Mouse (Mus musculus) embryonic facial prominence, embryonic 13.5 days (tissue): ENCODE data around the gene Ccr1. TPM values are rescaled to one million over a fixed set of nuclear protein-coding genes. Genes with fewer than 3 reads are reported as not detected.

Experiments used
- ATAC-seq: fragments of 200-750 bp; cut with Nextera tagmentation; 2 replicates; pipeline ENCODE4 v1.8.0; 2017; ENCODE audit warnings: low read depth; ENCODE audit not compliant: insufficient number of reproducible peaks, insufficient read depth, low FRiP score, low TSS enrichment
- H3K27ac ChIP-seq: fragments of 300-500 bp; sonication (generic); 2 replicates; pipeline ENCODE4 v1.5.1; 2015; ENCODE audit warnings: moderate library complexity, mild to moderate bottlenecking, inconsistent platforms
- H3K27me3 ChIP-seq: fragments of 300-500 bp; sonication (generic); 2 replicates; pipeline ENCODE4 v1.6.1; 2015; ENCODE audit warnings: mild to moderate bottlenecking, inconsistent platforms
- H3K36me3 ChIP-seq: fragments of 300-500 bp; sonication (generic); 2 replicates; pipeline ENCODE4 v1.6.1; 2015; ENCODE audit warnings: mild to moderate bottlenecking, inconsistent platforms
- H3K4me1 ChIP-seq: fragments of 300-500 bp; sonication (generic); 2 replicates; pipeline ENCODE4 v1.6.1; 2015; ENCODE audit warnings: inconsistent platforms
- H3K4me2 ChIP-seq: fragments of 300-500 bp; sonication (generic); 2 replicates; pipeline ENCODE4 v1.6.1; 2015; ENCODE audit warnings: moderate library complexity, mild to moderate bottlenecking, inconsistent platforms
- H3K4me3 ChIP-seq: fragments of 300-500 bp; sonication (generic); 2 replicates; pipeline ENCODE4 v1.5.1; 2015; ENCODE audit warnings: mild to moderate bottlenecking, inconsistent platforms
- H3K9ac ChIP-seq: fragments of 300-500 bp; sonication (generic); 2 replicates; pipeline ENCODE4 v1.6.1; 2015; ENCODE audit warnings: mild to moderate bottlenecking, inconsistent platforms
- H3K9me3 ChIP-seq: fragments of 300-500 bp; sonication (generic); 2 replicates; pipeline ENCODE4 v1.6.1; 2016; ENCODE audit warnings: inconsistent platforms
- WGBS: fragments of 180-500 bp; shearing (Covaris S2); methylation state at CpG from one replicate; pipeline ENCODE4 v1.1.7; 2015; ENCODE audit warnings: mixed read lengths; 5-methylcytosine and 5-hydroxymethylcytosine counted together
- polyA plus RNA-seq: library from polyadenylated mRNA; unstranded; fragments of >200 nt; fragmentation: Nextera tagmentation; extraction: Ambion mirVana; gene quantifications from 2 replicates; pipeline ENCODE4 v1.2.1, GENCODE M21; 2015

Ccr1 gene
- polyA plus RNA-seq = 1.9 and 2.2 TPM in 2 replicates

DNA sequence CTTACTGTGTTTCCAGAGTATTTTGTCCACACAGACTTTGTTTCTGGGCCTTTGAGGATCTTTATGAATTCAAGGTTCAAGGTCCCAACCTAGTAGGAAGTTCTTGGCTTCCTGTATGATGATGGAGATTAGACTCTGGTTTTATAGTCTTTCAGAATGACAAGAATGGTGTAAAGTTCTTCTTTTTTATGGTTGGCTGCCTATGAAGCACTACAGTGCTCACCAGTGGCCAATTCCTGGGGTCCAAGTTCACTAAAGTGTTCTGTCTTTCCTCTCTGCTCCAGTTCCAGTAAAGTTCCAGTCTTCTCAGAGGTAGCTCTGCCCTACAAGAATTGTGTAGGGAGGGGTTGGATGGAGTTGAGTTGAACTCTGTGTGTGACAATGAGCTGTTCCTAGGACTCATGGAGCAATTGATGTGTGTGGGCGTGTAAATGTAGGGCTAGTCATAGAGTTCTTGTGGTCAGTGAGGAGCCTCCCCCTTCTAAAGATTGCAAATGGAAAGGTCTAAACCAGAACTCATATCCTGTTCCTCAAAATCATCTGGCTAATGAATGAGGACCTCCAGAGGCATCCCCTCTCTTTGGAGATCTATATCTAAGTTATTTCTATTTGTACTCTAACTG lies at the start of gene Ccr1:
Ccr1 (minus strand) TSS at position 403 of the 623 bp plus-strand sequence.
- WGBS = 87% methylated on average over 1 of the region's 1 CpGs
- H3K9me3 ChIP-seq = no peaks in the 10 kb centered on the region
- H3K27ac ChIP-seq = no peak within 1 kb of the TSS
- H3K4me2 ChIP-seq = no peak within 1 kb of the TSS
- no peaks in the 10 kb centered on the region for H3K4me1 ChIP-seq
- H3K4me3 ChIP-seq = no peak within 1 kb of the TSS
- ATAC-seq = no peak
- no peaks in the 10 kb centered on the region for H3K27me3 ChIP-seq
- no peaks in the 10 kb centered on the region for H3K36me3 ChIP-seq
- no peak within 1 kb of the TSS for H3K9ac ChIP-seq

DNA sequence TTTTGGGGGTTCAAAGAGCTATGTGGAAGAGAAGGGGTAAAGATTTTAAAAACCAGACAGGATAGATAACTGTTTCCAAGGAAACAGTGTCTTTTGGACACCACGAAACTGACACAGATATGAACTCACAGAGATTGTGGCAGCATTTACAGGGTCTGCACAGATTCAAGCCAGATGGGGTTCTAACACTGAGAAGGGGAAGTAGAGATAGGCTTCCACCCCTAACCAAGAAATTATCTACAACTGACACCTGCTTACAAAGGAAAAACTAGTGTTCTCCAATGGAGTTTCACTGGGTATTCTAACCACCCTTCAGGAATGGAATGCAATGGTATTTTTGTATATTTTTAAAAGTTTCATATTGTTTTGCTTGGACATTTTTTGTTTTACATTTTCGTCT lies 47.6 kb upstream of the Ccr1 start:
- Histone ChIP-seq H3K36me3 (no peaks in the 10 kb centered on the region), H3K4me1 (no peaks in the 10 kb centered on the region), H3K4me2 (no peak overlapping the region), H3K9me3 (no peaks in the 10 kb centered on the region), H3K27me3 (no peaks in the 10 kb centered on the region), H3K27ac (no peak overlapping the region), H3K9ac (no peak overlapping the region), H3K4me3 (no peak overlapping the region)
- ATAC-seq = no peak
- 61% methylated on average over 2 of the region's 2 CpGs for WGBS

DNA sequence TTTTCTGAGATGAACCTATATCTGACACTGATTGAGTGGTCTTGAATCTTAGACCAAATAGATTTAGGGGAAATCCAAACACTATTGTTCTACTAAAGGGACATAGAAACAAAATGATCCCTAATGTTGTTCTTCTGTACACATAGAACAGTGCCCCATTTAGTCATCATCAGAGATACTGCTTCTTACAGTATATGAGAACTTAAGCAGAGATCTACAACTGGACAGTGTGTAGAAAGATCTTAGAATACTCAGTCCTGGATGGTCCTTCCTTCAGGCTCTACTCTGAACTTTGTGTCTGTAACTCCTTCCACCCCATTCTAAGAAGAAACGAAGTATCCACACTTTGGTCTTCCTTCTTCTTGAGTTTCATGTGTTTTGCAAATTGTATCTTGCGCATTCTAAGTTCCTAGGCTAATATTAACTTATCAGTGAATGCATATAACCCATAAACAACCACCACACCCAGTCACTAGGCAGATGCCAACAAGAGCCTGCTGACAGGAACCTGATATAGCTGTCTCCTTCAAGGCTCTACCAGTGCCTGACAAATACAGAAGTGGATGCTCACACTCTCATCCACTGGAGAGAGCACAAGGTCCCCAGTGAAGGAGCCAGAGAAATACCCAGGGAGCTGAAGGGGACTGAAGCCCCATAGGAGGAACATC lies 46.6 kb upstream of the Ccr1 start:
- Histone ChIP-seq H3K36me3 (no peaks in the 10 kb centered on the region), H3K9me3 (no peaks in the 10 kb centered on the region), H3K4me1 (no peaks in the 10 kb centered on the region), H3K4me2 (no peak overlapping the region), H3K27ac (no peak overlapping the region), H3K4me3 (no peak overlapping the region), H3K9ac (no peak overlapping the region), H3K27me3 (no peaks in the 10 kb centered on the region)
- ATAC-seq = no peak
- WGBS = 78% methylated on average over 2 of the region's 2 CpGs

DNA sequence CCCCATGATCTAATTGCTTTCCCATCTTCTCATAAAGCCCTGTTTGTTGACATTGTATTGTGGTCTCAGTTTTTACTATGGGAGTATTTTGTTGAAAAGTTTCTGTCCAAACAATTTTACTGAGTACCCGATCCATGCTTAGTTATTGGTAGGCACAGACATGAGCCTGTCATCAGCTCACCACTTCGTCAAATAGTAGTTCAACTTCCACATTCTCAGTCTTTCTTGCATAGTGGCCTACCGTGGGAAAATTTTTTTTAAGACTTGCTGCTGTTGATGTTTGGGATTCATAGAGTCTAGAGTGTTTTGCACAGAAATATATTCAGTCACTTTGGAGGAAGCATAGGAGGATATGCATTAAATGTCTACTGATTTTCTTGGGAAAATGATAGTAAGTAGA lies 44.8 kb upstream of the Ccr1 start:
- Histone ChIP-seq H3K9ac (no peak overlapping the region), H3K9me3 (no peaks in the 10 kb centered on the region), H3K4me1 (no peaks in the 10 kb centered on the region), H3K4me3 (no peak overlapping the region), H3K36me3 (no peaks in the 10 kb centered on the region), H3K27ac (no peak overlapping the region), H3K4me2 (no peak overlapping the region), H3K27me3 (no peaks in the 10 kb centered on the region)
- ATAC-seq = no peak
- 85% methylated on average over 3 of the region's 3 CpGs for WGBS

DNA sequence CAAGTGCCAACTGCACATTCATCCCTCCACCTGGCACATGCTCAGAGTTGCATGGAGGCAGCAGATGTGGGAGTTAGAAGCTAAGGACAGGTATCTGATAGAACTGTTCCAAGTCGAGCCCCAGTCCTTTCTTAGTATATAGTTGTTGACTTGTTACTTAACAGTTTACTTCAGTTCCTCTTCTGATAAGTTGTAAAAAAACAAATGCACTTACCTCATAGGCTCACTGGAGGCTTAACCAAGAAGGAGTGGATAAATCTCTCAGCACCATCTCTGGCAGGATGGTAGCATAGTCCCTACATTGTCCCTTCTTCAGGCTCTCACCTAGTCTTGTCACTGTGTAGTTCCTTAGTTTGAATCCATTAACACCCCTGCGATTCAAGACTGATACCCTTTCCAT lies 44.2 kb upstream of the Ccr1 start:
- no peak overlapping the region for H3K27ac ChIP-seq
- no peak overlapping the region for H3K9ac ChIP-seq
- no peak for ATAC-seq
- WGBS = 73% methylated on average over 2 of the region's 2 CpGs
- no peaks in the 10 kb centered on the region for H3K4me1 ChIP-seq
- no peak overlapping the region for H3K4me3 ChIP-seq
- no peaks in the 10 kb centered on the region for H3K27me3 ChIP-seq
- H3K9me3 ChIP-seq = no peaks in the 10 kb centered on the region
- H3K36me3 ChIP-seq = no peaks in the 10 kb centered on the region
- H3K4me2 ChIP-seq = no peak overlapping the region

DNA sequence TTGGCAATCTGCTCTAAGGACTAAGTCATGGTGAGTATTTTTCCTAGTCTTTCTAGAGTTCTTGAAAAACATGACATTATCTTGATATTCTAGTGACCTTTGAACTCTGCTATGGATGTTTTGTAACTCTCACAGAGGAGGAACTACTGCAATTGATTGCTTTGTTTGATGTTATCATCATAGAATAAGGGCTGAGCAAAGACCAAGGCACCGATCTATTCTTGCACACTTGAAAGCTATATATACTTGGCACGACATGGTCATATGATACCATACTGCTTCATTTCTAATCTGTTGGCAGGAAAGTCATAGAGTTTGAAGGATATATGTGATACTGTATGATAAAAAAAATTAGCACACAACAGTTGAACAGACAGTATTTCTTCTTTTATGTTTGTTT lies 31.3 kb upstream of the Ccr1 start:
- ATAC-seq = no peak
- Histone ChIP-seq H3K27me3 (no peaks in the 10 kb centered on the region), H3K4me3 (no peak overlapping the region), H3K9me3 (no peaks in the 10 kb centered on the region), H3K4me1 (no peaks in the 10 kb centered on the region), H3K36me3 (no peaks in the 10 kb centered on the region), H3K27ac (no peak overlapping the region), H3K9ac (no peak overlapping the region), H3K4me2 (no peak overlapping the region)
- WGBS = 79% methylated on average over 2 of the region's 2 CpGs

DNA sequence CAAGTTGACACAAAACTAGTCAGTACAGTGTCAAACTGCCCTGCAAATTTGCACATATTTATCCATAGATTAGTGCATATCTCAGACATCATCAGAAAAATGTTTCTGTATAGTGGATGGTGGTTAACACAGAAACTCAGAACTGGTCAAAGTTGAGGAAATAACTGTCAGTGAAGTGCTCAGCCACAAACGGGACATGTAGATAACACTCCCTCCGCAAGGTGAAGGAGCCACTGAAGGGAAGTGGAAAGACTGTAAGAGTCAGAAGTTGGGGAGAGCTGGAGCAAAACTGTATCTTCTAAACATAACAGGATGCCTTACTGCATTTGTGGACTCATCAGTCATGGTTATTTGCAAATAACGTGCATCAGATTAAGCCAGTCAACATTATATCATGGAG lies 29.2 kb upstream of the Ccr1 start:
- no peaks in the 10 kb centered on the region for H3K36me3 ChIP-seq
- H3K27ac ChIP-seq = no peak overlapping the region
- H3K4me3 ChIP-seq = no peak overlapping the region
- no peaks in the 10 kb centered on the region for H3K4me1 ChIP-seq
- no peak for ATAC-seq
- H3K9ac ChIP-seq = no peak overlapping the region
- H3K4me2 ChIP-seq = no peak overlapping the region
- H3K27me3 ChIP-seq = no peaks in the 10 kb centered on the region
- 74% methylated on average over 3 of the region's 3 CpGs for WGBS
- no peaks in the 10 kb centered on the region for H3K9me3 ChIP-seq

DNA sequence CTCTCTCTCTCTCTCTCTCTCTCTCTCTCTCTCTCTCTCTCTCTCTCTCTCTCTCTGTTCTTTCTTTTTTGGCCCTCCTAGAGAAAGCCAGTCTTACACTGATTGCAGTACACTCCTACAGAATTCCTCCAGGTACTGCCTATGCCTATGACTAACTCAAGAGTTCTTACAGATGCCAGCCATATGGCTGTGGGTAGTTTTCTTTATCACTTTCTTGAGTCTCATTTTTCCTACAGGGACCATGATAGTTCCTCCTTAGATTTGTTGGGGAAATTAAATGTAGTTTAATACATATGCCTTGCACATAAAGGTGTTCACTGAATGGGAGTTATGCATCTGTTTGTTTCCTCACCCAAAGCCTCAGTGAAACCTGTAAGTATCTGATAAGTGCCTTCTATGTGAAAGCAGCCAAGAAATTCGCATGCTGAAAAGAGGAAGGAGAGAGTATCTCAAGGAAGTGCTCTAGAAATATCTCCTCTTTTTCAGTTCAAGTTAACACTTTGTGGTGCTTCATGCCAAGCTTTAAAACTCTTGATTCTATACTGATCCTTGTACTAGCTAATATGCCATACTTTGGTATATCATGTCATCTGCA lies 22.9 kb upstream of the Ccr1 start:
- H3K27me3 ChIP-seq = no peaks in the 10 kb centered on the region
- H3K36me3 ChIP-seq = no peaks in the 10 kb centered on the region
- 59% methylated on average over 1 of the region's 1 CpGs for WGBS
- no peaks in the 10 kb centered on the region for H3K9me3 ChIP-seq
- no peaks in the 10 kb centered on the region for H3K4me1 ChIP-seq
- H3K9ac ChIP-seq = no peak overlapping the region
- H3K4me2 ChIP-seq = no peak overlapping the region
- no peak overlapping the region for H3K27ac ChIP-seq
- no peak overlapping the region for H3K4me3 ChIP-seq
- ATAC-seq = no peak

DNA sequence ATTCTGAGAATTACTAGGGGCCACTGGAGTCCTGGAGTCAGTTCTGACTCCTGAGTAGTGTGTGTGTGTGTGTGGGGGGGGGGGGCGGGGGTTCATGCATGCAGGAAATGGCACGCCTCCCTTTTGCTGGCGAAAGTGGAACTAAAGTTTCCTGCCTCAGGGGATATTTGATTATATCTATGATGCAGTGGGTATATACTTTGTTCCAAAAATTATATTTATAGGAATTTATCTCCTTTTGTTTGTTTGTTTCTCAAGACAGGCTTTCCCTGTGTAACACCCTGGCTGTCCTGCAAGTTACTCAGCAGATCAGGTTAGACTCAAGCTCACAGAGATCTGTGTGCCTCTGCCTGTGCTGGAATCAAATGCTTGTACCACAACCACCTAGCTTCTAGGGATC lies 21.2 kb upstream of the Ccr1 start:
- H3K9ac ChIP-seq = no peak overlapping the region
- no peaks in the 10 kb centered on the region for H3K9me3 ChIP-seq
- no peaks in the 10 kb centered on the region for H3K36me3 ChIP-seq
- no peaks in the 10 kb centered on the region for H3K4me1 ChIP-seq
- 65% methylated on average over 3 of the region's 3 CpGs for WGBS
- no peak overlapping the region for H3K4me2 ChIP-seq
- ATAC-seq = no peak
- H3K4me3 ChIP-seq = no peak overlapping the region
- H3K27me3 ChIP-seq = no peaks in the 10 kb centered on the region
- no peak overlapping the region for H3K27ac ChIP-seq

DNA sequence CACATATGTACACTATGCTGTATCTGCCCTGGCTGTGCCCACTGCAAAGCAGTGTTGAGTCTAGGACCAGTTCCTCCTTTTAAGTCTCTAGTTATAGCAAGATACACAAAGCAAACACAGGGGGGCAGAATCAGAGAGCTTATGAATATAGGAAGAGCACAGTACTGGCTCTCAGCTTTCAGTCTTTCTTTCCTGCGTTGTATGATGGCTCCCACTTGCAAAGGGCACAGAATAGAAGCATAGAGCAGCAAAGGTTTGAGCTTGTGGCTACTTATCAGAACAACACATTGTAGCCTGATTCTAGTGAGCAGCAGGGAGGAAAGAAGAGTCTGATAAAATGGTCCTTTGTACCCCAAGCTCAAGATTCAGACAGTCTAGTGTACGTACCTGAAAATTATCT lies 17.7 kb upstream of the Ccr1 start:
- Histone ChIP-seq H3K27me3 (no peaks in the 10 kb centered on the region), H3K36me3 (no peaks in the 10 kb centered on the region), H3K27ac (no peak overlapping the region), H3K9ac (no peak overlapping the region), H3K4me1 (no peaks in the 10 kb centered on the region), H3K4me2 (no peak overlapping the region), H3K9me3 (no peaks in the 10 kb centered on the region), H3K4me3 (no peak overlapping the region)
- no peak for ATAC-seq
- 85% methylated on average over 2 of the region's 2 CpGs for WGBS

DNA sequence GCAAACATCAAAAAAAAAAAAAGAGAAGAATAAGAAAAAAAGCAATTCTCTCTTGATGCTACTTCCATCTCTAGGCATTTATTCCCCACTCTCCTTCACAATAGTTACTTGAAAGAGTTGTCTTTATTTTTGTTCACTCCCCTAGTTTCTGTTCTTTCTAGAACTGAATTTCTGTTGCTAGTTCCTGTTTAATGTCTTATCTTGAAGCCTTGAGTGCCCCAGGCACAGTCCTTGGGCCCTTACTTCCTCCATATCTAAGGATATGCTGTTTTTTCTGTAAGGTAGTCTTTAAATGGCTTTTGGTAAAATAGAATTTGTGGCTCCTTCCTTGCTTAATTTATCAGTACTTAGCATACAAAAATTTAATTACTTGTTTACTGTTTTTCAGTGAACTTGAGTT lies 16.5 kb upstream of the Ccr1 start:
- Histone ChIP-seq H3K36me3 (no peaks in the 10 kb centered on the region), H3K27ac (no peak overlapping the region), H3K4me3 (no peak overlapping the region), H3K9ac (no peak overlapping the region), H3K9me3 (no peaks in the 10 kb centered on the region), H3K27me3 (no peaks in the 10 kb centered on the region), H3K4me2 (no peak overlapping the region), H3K4me1 (no peaks in the 10 kb centered on the region)
- ATAC-seq = no peak

DNA sequence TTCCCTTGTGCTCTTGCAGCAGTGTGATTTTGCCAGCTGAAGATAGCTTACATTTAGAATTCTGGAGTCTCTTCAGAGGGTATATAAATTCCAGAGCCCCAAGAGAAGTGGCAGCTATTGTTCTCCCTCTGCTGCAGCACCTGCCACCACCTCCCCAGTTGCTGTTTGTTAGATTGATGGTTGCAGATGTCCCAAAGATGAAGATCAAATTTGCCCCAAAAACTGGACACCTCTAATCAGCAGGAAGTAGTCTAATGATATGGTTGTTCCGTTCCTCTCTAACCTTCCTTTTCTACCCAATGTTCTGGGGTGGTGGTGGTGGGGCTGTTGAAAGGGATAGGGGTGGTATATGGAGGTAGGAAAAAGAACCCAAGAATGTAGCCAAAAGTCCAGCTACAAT lies 14.2 kb upstream of the Ccr1 start:
- 92% methylated on average over 1 of the region's 1 CpGs for whole genome bisulfite sequencing
- H3K27me3 ChIP-seq = no peaks in the 10 kb centered on the region
- H3K9ac ChIP-seq = no peak overlapping the region
- H3K9me3 ChIP-seq = no peaks in the 10 kb centered on the region
- no peak overlapping the region for H3K4me3 ChIP-seq
- no peak for ATAC-seq
- H3K36me3 ChIP-seq = no peaks in the 10 kb centered on the region
- H3K4me1 ChIP-seq = no peaks in the 10 kb centered on the region
- no peak overlapping the region for H3K4me2 ChIP-seq
- no peak overlapping the region for H3K27ac ChIP-seq
